Mouse (Mus musculus) lung, postnatal 4 days (tissue): ENCODE results near the gene Zfp597.

Experiments
- DNase-seq, 2 experiments: peaks; one replicate each; pipeline ENCODE4 v3.0.0; 2021

Zfp597 gene

DNA sequence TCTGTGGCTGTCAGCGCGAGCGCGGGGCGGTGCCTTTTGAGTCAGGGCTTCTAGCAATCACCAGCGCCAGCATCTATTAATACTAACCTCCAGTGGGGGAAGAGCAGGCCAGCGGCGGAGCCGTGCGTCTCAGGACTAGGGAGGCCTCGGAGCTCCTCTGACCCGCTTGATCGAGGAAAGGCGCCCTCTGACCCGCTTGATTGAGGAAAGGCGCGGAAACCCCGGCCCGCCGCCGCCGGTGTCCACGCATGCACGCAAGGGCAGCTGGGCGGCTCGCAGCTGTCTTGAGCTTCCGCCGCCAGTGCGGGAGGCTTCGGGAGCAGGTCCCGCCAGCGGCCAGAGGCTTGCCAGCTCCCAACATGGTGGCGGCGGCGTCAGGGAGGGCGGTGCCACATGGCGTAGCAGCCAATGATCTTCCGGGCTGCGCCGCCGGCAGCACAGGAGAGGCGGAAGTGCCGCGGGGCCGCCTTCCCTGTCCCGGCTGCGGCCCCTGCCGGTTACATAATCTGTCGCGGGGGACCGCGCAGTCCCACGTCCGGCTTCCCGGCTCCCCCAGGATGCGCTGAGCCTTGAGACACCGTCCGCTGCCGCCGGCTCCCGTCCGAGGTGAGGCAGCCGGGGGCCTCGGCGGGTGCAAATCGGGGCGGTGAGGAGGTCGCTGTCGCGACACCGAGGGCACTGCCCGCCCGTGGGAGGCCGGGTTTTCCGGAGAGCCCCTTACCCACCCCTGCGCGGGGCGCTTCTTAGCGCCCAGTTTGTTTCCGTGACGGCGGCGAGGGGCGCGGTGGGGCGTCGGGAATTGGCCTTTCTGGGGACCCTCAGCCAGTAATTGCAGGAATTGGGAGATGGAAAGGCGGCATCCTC, at the start of gene Zfp597, which contains the start of gene Gm20695:
TSS of gene Zfp597 (minus strand) at position 361 of the 864 bp plus-strand sequence.
TSS of gene Gm20695 (plus strand) at position 448 of the 864 bp plus-strand sequence.
- peak; percentile 97 for DNase-seq

DNA sequence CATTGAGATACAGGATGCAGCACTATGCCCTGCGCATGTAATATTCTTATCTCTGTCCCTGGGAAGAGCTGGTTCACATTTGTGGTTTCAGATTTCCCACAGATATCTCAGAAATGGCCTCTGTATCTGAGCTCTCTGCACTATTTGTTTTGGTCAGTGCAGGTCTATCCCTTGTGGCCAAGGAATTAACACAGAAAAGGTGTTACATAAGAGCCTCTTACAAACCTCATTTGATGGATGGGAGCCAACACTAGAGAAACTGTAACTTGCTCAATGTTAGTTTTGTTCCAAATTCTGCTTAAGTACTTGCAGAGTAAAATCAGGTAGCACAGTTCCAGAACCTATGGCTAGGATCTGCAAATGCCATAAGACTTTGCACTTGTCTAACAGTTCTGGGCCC, 49.7 kb upstream of the Zfp597 start:
- DNase-seq: no peak

DNA sequence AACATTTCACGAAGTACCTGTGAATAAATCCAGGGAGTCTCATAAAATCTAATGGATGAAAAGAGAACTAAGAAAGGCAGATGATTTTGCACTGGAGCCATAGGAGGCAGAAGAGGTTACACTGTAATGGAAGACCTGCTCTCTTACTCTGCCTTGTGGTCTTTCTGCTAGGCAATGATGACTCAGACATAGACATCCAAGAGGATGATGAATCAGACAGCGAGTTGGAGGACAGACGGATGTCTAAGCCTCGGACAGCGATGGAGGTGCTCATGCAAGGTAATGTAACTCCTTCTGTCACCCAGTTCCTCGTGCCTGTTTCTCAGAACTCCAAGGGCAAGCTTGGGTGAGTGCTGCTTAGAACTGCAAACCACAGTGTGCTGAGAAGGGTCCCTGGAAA, 49.2 kb upstream of the Zfp597 start:
- no peak for DNase-seq

DNA sequence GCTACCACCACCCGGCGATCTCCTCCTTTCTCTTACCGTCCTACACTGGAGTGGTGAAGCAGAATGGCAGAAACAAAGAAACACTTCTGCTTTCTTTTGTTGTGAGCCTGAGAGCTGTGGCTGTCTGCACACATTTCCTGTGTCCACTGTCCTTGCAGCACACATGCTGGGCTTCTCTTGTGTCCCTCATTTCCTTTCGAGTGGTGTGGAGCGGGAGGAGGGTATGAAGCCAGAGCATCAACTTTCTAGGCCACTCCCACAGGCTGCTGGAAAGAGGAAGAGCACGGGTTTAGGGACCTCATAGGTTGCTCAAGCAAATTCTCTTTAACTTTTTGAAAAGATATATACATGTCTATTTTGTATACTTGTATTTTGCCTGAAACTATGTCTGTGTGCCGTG, 44.8 kb upstream of the Zfp597 start:
- peak; percentile 38 to 51 for DNase-seq

DNA sequence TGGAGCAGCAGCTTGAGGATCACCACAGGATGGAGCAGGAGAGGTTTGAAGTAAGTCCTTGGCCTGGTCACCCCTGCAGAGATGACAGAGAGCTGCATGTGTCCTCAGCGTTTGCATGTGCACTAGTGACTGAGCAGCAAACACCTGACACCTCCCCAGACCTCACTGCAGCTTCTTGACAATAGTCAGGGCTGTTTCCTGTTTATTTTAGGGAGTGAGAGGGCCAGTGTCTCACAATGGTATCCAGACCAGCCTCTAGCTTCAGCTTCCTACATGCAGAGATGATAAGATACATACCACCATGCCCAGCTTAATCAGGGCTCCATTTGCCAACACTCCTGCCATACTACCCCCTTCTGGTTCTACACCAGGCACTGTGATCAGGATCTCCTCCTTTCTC, 44.2 kb upstream of the Zfp597 start:
- DNase-seq: no peak

DNA sequence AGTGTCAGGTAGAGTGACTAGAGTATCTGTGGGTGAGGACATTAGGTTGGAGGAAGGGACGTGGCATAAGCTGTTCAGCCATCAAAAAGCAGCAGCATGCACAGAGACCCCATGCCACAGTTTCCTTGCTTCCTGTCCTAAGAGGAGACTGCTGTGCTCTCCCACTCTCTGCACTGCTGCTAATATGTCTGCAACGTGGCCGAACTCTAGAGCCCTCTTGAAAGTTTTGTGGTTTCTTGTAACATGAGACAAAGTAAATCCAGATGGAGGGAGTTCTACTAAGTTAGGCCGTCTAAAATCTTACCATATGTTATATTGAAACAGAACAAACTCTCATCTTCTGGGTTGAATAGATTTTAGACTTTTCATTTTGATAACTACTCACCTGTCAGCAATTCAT, 39.6 kb upstream of the Zfp597 start:
- DNase-seq: no peak

DNA sequence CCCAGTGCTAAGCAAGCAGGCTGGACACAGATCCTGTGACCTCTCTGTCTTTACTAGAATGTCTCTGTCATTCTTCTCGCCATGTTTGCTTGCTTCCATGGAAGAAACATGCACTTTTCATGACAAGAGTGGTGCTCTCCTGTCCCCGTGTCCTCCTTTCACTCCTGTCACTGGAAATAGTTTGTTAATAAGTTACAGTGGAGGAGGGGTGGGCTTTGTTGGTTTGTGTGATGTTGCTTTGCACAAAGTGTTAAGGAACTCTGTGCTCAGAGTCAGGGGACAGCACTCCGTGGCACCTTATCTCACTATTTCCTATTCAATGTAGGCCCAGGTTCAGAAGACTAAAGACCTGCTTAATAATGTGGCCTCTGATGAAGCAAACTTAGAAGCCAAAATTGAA, 39.2 kb upstream of the Zfp597 start:
- DNase-seq: no peak

DNA sequence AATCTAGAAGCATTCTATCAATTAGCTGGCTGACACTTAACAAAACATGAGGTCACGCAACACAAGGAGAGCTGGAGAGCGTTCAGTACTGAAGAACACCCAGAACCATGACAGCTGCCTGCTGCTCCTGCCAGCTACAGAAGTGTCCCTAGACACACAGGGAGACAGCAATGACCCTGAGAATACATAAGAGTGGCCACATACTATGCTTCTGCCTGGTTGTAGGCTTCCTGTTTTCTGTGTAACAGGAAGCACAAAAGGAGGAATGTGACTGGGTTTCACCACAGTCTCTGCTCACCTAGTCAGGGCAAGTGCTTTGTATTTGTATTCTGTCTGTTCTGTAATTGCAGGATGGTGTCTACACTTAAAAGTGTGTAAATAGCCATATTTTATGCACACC, 36.4 kb upstream of the Zfp597 start:
- no peak for DNase-seq

DNA sequence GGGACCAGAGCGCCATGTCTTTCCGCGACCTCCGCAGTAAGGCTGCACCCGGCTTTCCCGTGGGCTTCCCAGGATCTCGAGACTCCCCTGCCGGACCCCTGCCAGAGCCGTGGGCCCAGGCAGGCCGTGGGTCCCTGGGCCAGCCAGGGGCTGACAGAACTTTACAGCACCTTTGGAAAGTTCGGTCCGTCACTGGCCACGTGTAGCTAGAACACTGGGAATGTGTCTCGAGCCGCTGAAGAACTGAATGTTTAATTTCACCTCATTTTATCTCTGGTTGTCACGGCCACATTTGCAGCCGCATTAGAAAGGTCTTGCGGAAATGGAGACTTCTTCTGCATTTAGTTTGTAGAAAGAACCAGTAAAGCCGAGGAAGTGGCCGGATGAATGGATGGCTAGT, 24.8 kb upstream of the Zfp597 start:
- DNase-seq: no peak

DNA sequence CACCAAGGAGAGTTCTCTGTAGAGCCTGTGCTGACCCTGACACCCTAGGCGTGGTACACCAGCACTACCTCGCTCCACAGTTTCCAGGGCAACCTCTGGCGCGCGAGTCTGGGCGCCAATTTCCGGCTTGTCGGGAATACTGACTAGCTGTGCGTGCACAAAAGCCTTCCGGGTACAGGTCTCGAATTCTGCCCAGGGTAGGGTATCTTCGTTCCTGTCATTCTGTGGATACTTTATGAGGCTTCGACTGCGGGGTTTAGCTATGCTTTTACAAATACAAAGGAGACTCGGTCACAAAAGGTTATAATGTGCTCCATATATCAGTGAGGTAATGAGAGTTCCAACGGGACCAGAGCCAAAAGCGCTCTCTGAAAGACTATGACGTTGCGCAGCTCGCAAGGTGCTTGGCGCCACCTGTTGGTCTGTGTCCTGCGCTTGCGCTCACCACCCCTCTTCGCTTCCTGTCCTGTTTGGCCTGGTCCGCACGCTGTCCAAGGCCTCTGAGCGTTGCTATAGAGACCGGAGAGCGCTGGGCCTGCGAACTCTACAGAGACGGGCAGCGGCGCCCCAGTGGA, 24.3 kb upstream of the Zfp597 start, which contains the start of the genes 1700037C18Rik and Cluap1:
TSS of gene 1700037C18Rik (minus strand) at position 153 of the 575 bp plus-strand sequence.
TSS of gene Cluap1 (plus strand) at position 265 of the 575 bp plus-strand sequence.
- peak; percentile 94 to 95 for DNase-seq

DNA sequence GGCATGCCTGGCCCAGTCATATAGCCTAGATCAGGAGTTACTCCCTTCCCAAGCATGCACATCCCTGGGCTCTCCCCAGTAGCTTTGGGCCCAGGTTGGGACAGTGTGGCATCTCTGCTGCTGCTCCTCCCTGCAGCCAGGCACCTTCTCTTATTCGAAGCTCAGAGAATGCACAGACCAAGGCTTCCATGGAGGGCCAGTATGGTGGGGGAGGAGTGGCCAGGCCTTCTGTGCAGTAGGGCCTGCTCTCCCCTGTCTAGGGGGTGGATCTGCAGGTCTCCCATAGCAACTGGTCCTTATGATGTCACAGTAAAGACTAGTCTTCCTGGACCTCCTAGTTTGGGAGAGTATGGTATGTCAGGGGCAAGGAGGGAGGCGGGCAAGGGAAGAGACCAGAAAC, 23.1 kb upstream of the Zfp597 start:
- DNase-seq: no peak

DNA sequence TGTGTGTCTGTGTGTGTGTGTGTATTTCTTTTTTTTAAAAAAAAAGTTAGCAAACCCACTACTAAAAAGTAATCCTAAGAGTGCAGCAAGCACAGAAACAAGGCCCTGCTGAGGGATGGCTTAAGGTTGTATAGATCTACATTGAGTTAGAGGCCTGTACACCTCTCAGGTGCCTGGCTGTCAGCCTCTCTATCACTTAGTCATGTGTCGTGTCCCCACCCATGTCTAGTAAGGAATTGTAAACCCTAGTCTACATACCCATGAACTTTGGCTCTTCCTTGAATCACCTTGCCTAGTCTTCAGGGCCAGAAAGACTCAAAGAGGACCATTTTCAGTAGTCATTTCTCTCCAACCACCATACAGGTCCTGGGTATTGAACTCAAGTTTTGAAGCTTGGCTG, 12.2 kb upstream of the Zfp597 start:
- no peak for DNase-seq

DNA sequence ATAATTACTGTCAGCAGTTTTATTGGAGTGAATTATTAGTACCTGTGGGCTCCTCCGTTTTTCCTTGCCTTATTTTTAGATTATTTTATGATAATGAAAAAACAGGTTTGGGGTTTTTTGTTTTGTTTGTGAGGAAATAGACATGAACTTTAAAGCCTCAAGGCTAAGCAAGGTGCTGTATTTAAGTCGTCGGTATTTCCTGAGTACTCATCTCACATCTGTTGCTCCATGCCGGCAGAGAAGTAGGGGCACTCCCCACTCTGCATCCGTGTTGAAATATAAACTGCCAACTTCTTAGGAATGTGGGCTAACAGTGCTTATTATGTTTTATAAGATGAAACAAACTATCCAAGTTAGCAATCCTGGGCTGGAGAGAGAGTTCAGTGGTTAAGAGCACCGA, 11.7 kb upstream of the Zfp597 start:
- no peak for DNase-seq

DNA sequence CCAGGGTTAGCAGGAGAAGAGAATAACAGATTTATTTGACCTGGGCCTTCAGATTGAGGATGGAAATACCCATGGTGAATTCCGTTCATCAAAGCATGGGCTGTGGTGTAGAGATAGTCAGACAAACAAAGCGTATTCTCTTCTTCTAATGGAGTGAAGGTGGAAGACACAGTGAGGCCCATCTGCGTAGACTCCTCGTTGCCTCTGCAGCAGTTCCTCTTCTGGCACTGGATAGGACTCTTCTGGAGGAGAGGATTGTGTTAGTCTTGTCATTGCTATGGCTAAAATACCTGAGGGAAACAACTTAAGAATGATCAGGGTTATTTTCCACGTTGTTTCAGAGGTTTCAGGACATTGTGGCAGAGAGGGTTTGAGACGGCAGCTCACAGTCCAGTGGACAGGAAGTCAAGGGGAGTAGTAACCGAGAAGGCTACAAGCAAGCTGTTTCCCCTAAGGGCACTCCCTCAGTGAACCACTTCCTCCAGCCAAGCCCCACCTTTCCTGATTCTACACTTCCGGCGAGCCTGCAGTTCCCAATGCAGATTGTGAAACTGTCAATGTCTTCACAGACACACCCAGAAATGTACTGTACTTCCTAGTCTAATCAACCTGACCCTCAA, 10.9 kb upstream of the Zfp597 start:
- peak; percentile 73 to 79 for DNase-seq

DNA sequence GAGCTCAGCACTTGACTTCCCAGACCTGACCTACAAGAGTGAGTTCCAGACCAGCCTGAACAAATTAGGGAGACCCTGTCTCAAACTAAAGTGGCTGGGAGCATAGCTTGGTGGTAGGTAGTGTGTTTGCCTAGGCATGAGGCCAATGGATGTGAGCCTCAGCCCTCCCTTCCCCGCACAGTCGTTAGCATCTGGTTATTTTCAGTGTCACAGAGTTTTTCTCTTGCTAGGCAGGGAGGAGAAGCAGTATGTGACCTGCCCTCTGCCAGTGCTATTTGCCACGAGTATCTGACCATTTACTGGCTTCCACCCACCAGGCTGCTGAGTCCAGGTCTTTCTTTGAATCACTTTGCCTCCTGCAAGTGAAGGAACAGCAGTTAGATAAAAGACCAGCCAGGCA, 9.4 kb upstream of the Zfp597 start:
- DNase-seq: no peak

DNA sequence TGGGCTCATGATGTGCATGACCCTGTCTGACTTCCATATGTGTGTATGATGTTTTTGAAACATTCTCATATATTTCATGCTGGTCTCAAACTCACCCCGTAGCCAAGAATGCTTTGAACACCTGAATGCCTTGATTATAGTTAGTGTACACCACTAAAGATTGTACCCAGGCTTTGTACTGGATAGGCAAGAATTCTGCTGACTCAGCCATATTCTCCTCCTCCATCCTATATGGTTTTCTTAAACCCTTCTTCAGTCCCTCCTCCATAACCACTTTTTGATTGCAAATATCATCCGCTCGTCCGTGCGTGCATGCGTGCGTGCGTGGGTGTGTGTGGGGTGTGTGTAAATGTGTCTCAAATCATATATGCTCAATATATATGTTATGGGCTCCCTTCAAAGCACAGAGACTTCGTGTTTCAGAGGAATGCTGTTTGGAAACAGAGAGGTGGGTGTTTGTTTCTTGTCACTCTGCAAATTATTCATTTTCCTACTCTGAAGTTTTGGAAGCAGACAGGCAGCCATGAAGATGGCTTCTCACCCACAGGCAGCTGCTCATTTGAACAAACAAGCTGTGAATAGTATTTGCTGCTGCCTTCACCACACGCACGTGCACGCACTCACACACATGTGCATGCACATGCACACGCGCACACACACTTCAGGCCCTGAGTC, 7.4 kb upstream of the Zfp597 start:
- no peak for DNase-seq

DNA sequence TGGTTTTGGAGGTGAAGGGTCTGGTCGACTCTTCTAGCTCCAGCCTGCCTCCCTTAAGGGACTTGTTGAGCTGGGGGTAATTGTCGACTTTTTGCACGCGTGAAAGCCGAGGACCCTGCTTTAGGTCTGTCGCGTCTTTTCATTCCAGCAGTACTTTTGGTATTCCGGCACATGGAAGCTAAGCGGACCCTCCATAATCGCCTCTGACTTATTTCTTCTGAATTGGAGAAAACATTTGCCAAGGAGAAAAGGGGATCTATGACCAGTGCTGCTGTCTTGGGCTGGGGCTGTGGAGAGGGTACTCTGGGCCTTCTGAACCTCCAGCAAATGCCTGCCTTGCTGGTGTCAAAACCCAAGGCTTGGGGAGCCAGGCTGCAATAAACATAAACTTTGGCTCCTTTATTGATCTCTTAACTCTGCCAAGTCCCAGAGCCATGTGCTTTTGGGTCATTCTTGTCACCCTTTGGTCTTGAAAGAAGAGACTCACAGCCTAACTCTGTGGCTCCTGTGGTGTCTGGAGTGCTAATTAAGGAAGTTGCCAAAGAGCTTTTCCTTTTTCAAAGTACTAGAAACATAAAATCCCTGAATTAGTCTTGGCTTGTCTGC, 807 bp upstream of the Zfp597 start:
- DNase-seq: no peak

DNA sequence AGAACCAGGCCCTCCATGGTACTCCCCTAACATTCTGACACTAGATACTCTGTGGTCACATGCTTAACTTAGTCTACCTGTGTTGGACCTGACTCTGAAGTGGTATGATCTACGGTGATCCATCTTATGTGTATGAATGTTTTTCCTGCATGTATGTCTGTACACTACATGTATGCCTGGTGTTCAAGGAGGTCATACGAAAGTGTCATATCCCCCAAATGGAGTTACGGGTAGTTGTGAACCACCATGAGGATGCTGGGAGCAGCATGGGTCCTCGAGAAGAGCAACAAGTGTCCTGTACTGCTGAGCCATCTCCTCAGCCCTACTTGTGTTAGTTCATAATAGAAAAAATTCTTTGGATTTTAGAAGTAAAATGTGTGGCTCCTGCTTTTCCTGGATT, 8.0 kb downstream of the Zfp597 start:
- DNase-seq: no peak

DNA sequence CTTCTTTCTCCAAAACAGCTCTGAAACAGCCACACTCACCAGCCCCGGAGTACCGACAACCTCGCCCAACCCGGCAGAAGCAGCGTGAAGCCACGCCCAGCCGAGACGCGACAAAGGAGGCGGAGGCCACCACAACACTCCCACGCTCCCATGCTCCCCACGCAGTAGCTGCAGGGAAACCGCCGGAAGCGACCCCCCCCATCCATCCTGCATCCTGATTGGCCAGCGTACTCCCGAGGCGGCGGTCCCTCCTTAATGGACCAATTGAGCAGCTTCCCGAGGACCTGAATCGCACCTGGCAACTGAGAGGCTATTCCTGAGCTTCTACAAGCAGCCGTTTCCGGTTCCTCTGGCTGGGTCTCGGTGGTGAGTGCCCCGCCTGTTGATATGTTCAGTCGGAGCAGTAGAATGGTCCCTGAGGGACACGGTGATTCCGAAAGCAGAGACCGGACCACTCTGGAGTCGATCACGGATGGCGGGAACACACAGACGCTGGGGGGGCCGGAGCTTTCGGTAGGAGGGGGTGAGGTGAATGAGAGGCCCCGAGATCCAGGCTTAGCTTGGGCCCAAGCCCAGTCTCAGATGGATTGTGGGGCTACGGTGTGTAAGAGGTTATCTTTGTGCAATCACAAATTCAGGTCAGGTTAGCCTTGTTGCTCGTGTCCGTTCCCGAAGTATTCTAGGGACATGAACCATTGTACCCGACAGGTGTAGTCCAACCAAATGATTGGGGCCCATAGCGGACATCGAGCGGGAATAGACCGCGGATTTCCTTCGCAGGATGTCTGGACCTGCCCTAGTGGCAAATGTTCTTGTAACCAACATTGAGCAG, 11.9 kb downstream of the Zfp597 start, which contains the start of gene Naa60:
TSS of gene Naa60 (plus strand) at position 160 of the 832 bp plus-strand sequence.
- DNase-seq: peak; percentile 93 to 96

DNA sequence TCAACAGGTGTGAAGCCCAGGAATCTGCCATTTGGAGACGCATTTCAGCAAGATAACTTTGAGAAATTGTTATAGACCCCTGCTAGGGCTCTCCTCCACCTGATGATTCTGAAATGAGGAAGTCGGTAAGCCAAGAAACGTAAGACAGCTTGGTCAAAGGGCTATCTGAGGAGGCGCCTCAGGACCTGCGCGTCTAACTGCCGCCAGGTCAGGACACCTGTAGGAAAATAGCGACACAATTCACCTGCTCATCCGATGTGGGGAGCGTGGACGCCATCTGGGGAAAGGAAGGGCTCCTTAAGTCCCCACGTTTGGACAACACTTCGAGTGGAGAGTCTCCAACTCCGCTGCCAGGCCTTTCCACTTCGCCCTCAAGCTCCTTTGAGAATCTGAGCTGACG, 12.5 kb downstream of the Zfp597 start:
- DNase-seq: no peak

DNA sequence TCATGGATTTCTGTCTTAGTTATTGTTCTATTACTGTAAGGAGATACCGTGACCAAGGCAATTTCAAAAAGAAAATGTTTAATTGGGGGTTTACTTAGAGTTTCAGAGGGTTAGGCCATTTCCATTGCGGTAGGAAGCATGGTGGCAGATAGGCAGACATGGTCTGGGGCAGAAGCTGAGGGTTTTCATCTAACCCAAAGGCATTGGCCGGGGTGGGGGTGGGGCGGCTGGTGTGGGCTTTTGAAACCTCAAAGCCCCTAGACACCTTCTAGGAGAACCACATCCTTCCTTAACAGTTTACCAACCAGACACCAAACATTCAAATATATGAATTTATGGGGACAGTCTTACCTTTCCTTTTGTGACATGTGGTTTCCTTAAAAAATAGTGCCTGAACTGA, 25.1 kb downstream of the Zfp597 start:
- DNase-seq: no peak

DNA sequence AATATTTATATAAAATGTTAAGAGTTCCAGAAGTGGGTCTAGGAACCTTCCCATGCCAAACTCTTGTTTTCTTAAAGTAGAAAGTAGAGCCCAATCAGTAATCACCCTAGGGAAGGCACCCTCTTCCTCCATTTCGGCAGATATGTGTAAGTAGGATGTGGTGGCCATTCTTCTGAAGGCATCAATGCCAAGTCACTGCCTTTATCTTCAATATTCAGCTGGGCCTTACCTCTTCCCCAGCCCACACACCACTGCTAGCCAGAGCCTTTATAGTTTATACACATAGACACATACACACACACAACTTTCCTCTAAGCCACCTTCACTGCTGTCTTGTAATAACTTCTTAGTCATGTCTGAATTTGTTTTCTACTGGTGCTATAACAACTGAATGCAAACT, 28.6 kb downstream of the Zfp597 start:
- no peak for DNase-seq
